18 mouse cellular contexts compared by ENCODE assay signal in the genomic region with DNA sequence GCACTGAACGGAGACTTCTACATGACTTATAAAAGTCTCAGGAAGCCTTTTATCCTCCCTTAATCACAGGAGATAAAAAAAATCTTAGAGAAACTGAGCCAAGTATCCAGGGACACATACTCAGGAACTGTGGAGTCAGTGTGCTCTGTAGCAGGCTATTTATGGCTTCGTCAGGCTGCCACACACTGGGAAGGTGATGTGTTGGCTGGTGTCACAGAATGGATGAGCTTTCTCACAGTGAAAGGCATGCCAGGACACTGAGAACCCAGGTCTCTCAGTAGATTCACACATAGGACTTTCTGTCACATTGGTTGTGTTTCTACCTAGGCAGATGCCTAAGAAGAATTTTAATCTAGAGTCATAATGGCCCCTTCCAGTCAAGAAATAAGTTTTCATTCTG. TPM values are rescaled to one million over a fixed set of nuclear protein-coding genes. Genes with fewer than 3 reads are reported as not detected.
DNase-seq lines count a peak whose midpoint lies in the region; TF ChIP-seq lines count a peak whose summit lies in the region.
"Had no signal": no experiment of that assay in that cellular context is flagged by ENCODE, and none has a peak within 500 bp of the region (broad histone marks: within the 10 kb centered on the region; RNA-seq: fewer than 3 reads in every experiment).

No protein-coding gene starts in this region.

- no peak overlapping the region for H3K4me3 ChIP-seq in left cerebral cortex, adult 2 months
- H3K4me3 ChIP-seq: embryonic facial prominence, embryonic 12.5 days; midbrain, embryonic 10.5 days had no signal

- no peak overlapping the region for H3K27ac ChIP-seq in left cerebral cortex, adult 2 months
- H3K27ac ChIP-seq: embryonic facial prominence, embryonic 12.5 days; midbrain, embryonic 10.5 days had no signal

- DNase-seq in frontal cortex, postnatal 36 days (ENCODE audit: low spot score in 2 of 2): peak; percentile 11 to 36
- no peak for DNase-seq in frontal cortex, postnatal 14 days (ENCODE audit: low spot score in 2 of 2)
- DNase-seq in left cerebral cortex, adult 9 months (ENCODE audit: low spot score in 2 of 2): peak; percentile 3 to 5
- DNase-seq in left cerebral cortex, adult 2 months (ENCODE audit: extremely low spot score in 1 of 2, low spot score in 2 of 2): no peak
- peak; percentile 18 to 35 for DNase-seq in cerebellum, adult 18-20 months
- DNase-seq in cerebellum, postnatal 36 days: peak; percentile 41 to 54
- no peak for DNase-seq in layer of hippocampus, postnatal 25 days (ENCODE audit: extremely low spot score in 1 of 2, low spot score in 1 of 2)
- no peak for DNase-seq in layer of hippocampus, postnatal 10 days (ENCODE audit: low spot score in 2 of 2)
- DNase-seq: adrenal gland, adult 8-10 months; gastrocnemius, postnatal 36 days; kidney, adult 18-20 months; lung, adult 2 months had no signal

- intact Hi-C loops in left cerebral cortex, adult 2 months (cut with DNase I): no loop called here

- TF ChIP-seq CTCF in left cerebral cortex, adult 2 months (IDR thresholded peaks at IDR 0.05): no peak

RNA-seq across cellular contexts. Expression of a gene that starts 31.7 kb away (rescaled TPM):
- not detected for total RNA-seq in left cerebral cortex, adult 2 months (2021)
- total RNA-seq in layer of hippocampus, postnatal 25 days (2021): not detected
- not detected for total RNA-seq in layer of hippocampus, postnatal 10 days (2021)
- total RNA-seq: adrenal gland, adult 8-10 months; gastrocnemius, postnatal 36 days; hematopoietic stem cell, adult 5-6 weeks; layer of hippocampus, adult 8-10 months; left cerebral cortex, postnatal 36 days; liver, adult 2 months had no signal

RNA-seq across cellular contexts. Expression of a gene that starts 59.8 kb away (rescaled TPM):
- total RNA-seq in left cerebral cortex, adult 2 months (2021): not detected
- total RNA-seq in layer of hippocampus, postnatal 25 days (2021): not detected
- under 1 TPM in 1 of 2 experiments, not detected in 1; 0.05 TPM for total RNA-seq in layer of hippocampus, postnatal 10 days (2021)
- total RNA-seq: adrenal gland, adult 8-10 months; gastrocnemius, postnatal 36 days; hematopoietic stem cell, adult 5-6 weeks; left cerebral cortex, postnatal 36 days; liver, adult 2 months had no signal

Comparison
In these comparisons a context has a peak if more than half of its experiments do, and no peak if none do; other contexts are left out.
1. DNase-seq: peak in frontal cortex, postnatal 36 days (2 of 2), left cerebral cortex, adult 9 months (2 of 2), cerebellum, adult 18-20 months (2 of 2) and cerebellum, postnatal 36 days (2 of 2); none in frontal cortex, postnatal 14 days (0 of 2), left cerebral cortex, adult 2 months (0 of 2), layer of hippocampus, postnatal 25 days (0 of 2) and layer of hippocampus, postnatal 10 days (0 of 2).